Mouse (Mus musculus) layer of hippocampus, adult 9-11 months (tissue): ENCODE results near the gene Ftsj3.
"Not testable (repeated sequence)": the region's sequence is repeated elsewhere in the genome, so short reads cannot be mapped to it uniquely, and the experiment has no call there.

Experiments used
- DNase-seq: peaks from one replicate; pipeline ENCODE4 v3.0.0; 2022

Ftsj3 gene

DNA sequence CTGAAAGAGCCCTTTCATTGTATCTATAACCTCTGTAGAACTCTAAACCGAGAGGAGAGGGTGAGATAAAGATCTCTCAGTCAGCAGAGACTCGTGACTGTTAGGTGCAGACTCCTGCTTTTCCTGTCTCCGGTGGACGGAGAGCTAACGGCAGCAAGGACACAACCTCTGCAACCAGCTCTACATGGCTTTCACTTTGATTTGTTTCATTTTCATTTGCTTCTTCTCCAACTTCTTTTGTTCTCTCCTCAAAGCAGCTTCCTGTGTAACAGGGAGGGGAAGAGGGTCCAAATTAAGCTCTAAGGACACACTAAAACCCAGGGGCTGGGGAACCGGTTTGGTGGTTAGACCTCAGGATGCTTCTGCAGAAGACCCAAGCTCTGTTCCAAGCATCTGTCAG is 55.1 kb downstream of the Ftsj3 start:
- no peak for DNase-seq

DNA sequence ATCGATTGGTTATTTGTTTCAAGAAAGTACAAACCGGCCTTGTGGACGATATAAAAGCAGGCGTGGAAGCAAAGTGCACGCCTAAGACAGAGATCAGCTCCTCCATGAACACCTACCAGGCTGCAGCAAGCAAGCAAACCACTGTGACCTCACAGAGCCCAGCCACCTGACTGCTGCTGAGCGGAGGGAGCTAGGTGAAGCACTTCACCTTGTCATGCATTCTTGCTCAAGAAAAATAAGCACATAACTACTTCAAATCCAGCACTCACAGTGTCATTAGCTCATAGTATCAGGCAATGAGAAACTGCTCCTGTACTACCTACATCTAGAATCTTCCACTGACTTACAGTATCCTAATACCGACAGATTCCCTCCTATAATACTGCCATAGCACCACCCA is 55.9 kb downstream of the Ftsj3 start:
- not testable (repeated sequence) for DNase-seq
